Mouse (Mus musculus) left cerebral cortex, adult 18-20 months (tissue): ENCODE data around the gene Mobp. TPM values are rescaled to one million over a fixed set of nuclear protein-coding genes. Genes with fewer than 3 reads are reported as not detected.
A peak's percentile ranks its signal among the peaks of the same experiment; 100 is the strongest.

Source experiments
- DNase-seq, 2 experiments: peaks; one replicate each; pipeline ENCODE4 v3.0.0; 2021 to 2022; ENCODE audit warnings: low spot score in 2 of 2, mixed read lengths in 1 of 2
- total RNA-seq, 2 experiments: library from RNA; stranded (reverse); gene quantifications; 2 replicates each; pipeline ENCODE4 v1.2.3; 2021

Mobp gene
- total RNA-seq, 2 experiments from 2014 or later, result 189 to 204 TPM

DNA sequence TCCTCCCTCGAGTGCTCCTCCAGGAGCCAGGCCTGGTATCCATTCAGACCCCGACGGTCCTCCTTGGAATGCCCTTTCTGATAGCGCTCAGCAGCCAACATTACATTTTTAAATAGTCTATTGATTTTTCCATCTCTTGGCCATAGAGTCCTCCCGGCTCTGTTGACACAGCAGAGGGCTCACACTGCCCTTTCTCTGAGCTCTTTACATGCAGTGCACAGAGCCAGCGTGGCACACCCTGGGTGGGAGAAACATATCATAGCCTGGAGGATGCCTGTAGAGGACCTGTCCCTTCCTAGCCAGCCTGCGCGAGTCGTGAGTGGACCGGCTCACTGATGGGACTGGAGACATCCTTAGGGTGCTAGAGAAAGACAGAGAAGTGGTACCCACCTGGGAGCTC lies 54.4 kb downstream of the Mobp start:
- no peak for DNase-seq

DNA sequence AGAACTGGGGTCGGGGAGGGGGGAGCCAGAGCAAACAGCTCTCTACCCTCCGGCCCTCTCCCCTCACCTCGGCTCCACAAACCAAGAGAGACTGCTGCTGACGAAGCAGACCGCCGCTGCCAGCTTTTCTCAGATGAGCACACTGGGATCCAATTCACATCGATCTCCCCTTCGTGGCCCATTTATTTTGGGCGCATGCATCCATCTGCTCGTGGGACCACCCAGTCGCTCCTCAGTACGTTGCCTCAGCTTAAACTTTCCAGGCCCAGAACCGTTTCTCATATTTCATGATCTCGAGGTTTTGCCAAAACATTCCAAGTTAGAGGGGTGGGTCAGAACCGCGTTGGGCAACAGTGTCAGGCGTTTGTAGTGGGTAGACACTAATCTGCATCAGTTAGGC lies 57.4 kb downstream of the Mobp start:
- no peak for DNase-seq

DNA sequence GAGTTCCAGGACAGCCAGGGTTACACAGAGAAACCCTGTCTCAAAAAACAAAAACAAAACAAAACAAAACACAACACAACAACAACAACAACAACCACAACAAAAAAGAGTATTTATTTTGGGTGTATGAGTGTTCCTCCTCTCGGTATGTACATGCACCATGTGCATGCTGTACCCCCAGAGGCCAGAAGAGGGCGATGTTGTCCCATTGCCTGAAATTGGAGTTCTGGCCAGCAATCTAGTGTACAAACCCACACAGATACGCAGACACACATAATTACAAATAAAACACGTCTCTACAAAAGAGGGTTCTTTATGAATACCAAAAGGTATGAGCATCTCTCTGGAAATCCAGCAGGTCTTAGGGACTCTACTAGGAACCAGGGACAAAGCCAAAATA lies 60.6 kb downstream of the Mobp start:
- DNase-seq, result peak; percentile 36 to 54

DNA sequence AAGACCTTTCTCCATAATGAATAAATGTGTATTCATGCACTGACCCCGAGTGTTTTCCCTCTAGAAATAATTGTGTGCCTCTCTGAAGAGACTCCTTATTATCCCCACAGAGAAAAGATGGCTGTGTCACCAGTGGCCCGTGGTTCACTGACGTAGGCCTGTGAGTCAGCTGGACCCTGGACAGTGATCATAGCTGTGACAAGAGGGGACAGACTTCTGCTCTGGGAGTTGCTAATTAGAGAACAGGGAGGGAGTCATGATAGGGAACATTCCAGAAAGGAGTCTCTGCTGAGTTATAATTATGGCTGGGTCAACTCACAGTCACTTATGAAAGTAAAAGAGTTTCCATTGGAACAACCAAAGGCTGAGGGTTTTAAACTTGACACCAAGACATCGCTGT lies 61.4 kb downstream of the Mobp start:
- no peak for DNase-seq

DNA sequence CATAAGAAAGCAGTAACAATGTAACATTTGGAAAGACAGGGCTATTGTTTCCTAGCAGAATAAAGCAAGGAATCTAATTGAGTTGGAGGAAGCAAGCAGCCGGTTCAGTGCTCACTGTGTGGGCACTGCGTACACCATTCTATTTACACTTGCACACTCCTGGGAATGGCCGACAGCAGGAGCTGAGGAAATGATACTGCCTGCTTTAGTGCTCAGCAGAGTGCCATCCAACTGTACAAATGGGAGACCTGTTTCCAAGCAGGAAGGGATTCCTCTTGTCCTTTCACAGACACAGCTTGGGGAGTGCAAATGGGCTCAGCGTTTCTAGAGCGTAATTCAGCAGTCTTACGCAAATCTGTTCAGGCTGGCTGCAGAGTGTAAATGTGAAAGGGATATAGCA lies 63.4 kb downstream of the Mobp start:
- DNase-seq, result peak in 1 of 2 experiments; percentile 18

DNA sequence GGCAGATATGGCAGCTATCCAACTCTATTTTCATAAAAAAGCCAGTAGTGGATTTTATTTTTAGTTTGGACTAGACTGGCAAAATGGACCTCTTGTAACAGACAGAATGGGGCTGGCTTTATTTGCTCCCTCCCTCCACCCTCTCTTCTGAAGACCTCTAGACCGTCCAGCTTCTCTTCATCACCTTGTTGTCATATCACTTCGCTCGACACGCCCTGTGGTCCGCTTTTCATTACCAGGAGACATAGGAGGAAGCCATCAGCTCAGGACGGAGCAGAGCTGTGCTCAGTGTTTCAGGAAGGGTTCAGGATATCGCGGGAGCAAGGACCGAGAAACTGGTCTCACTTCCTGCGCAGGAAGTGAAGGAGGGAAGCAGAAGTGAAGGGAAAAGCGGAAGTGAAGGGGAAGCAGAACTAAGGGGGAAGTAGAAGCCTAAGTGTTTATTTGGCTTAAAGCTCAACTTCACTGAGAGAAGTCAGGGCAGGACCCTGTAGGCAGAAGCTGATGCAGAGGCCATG lies 65.5 kb downstream of the Mobp start:
- DNase-seq, result no peak

DNA sequence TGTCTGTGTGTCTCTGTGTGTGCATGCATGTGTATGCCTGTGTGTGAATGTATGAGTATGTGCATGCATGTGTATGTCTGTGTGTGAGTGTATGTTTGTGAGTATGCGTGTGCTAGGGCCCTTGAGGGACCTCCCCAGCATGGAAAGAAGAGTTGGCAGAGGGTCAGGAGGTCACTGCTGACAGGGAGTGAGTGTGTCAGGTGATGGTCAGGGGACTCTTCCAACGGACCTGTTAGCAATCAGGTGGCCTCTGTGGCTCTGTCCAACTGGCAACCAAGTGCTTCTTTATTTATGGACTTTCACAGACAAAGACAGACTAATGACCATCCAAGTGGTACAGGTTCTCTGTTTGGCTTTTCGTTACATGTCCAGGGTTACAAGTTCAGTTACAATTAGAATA lies 69.9 kb downstream of the Mobp start:
- DNase-seq, result no peak

Other genes starting within 250 kb of the Mobp start
- gene Gorasp1, start 212.1 kb upstream of the Mobp start, total RNA-seq, result 10 to 100 TPM; 37.1 to 38.2 TPM
- gene Ttc21a, start 212.1 kb upstream of the Mobp start, total RNA-seq, result under 1 TPM; 0.19 to 0.49 TPM
- gene Csrnp1, start 165.0 kb upstream of the Mobp start, total RNA-seq, result 10 to 100 TPM; 20.5 to 26.8 TPM
- gene Xirp1, start 126.1 kb upstream of the Mobp start, total RNA-seq, result under 1 TPM; 0.07 to 0.12 TPM
- 10 to 100 TPM; 26.6 to 28.4 TPM for gene Cx3cr1, start 79.8 kb upstream of the Mobp start, total RNA-seq
- not detected for gene Ccr8, start 57.6 kb upstream of the Mobp start, total RNA-seq
- gene Slc25a38, start 39.3 kb upstream of the Mobp start, total RNA-seq, result 10 to 100 TPM; 26.0 to 26.5 TPM
- gene Rpsa, start 22.0 kb upstream of the Mobp start, total RNA-seq, result 100 to 1,000 TPM; 449 to 459 TPM
- 10 to 100 TPM; 79.9 to 84.9 TPM for gene Myrip, start 151.8 kb downstream of the Mobp start, total RNA-seq